Mouse (Mus musculus): ENCODE data around the gene Syt5. TPM values are rescaled to one million over a fixed set of nuclear protein-coding genes. Genes with fewer than 3 reads are reported as not detected.
"Not testable (repeated sequence)": the region's sequence is repeated elsewhere in the genome, so short reads cannot be mapped to it uniquely, and the experiment has no call there.

Syt5 gene
- polyA plus RNA-seq (2015; fragmentation: Nextera tagmentation; extraction: Ambion mirVana), result 5.9 and 6.8 TPM in 2 replicates

GRCm38 (mm10) chr7:4547221-4547641, at the start of gene Syt5:
TSS of gene Syt5 (minus strand) at chr7:4547541.
- ATAC-seq, result peak; percentile 63
- Histone ChIP-seq H3K36me3 (ENCODE audit: control insufficient read depth, insufficient read depth, low read length) (no peaks in the 10 kb centered on the region), H3K4me3 (ENCODE audit: low read length) (peak within 1 kb of the TSS; percentile 41), H3K9me3 (ENCODE audit: control insufficient read depth, low read length) (no peaks in the 10 kb centered on the region), H3K27ac (ENCODE audit: low read length) (no peak within 1 kb of the TSS), H3K4me1 (ENCODE audit: control insufficient read depth, insufficient read depth, low read length) (peaks cover 6% of the 10 kb centered on the region), H3K27me3 (replicated peaks; ENCODE audit: control insufficient read depth, insufficient read depth, low read length) (0 out of 2 replicates have a peak, but pooled peaks cover 5% of the 10 kb centered on the region), H3K4me2 (ENCODE audit: low read depth, low read length) (peak within 1 kb of the TSS; percentile 67), H3K9ac (ENCODE audit: low read depth, low read length) (peak within 1 kb of the TSS; percentile 40; the same call in 1 of the 2 replicates)
- WGBS, result 5% methylated on average over 33 of the region's 33 CpGs

- 72% methylated on average over 4 of the region's 4 CpGs for WGBS
- H3K27ac ChIP-seq (ENCODE audit: low read length); H3K9ac ChIP-seq (ENCODE audit: low read depth, low read length); H3K4me1 ChIP-seq (ENCODE audit: control insufficient read depth, insufficient read depth, low read length); H3K36me3 ChIP-seq (ENCODE audit: control insufficient read depth, insufficient read depth, low read length); H3K4me2 ChIP-seq (ENCODE audit: low read depth, low read length); H3K27me3 ChIP-seq (replicated peaks; ENCODE audit: control insufficient read depth, insufficient read depth, low read length); H3K9me3 ChIP-seq (ENCODE audit: control insufficient read depth, low read length); H3K4me3 ChIP-seq (ENCODE audit: low read length); ATAC-seq: not testable (repeated sequence)
Measured at GRCm38 (mm10) chr7:4597046-4597445, 49.7 kb upstream of the Syt5 start.

- not testable (repeated sequence) for H3K9ac ChIP-seq (ENCODE audit: low read depth, low read length); ATAC-seq
- 85% methylated on average over 3 of the region's 3 CpGs for WGBS
Measured at GRCm38 (mm10) chr7:4581481-4581880, 34.1 kb upstream of the Syt5 start.

GRCm38 (mm10) chr7:4572361-4572760, 25.0 kb upstream of the Syt5 start:
- not testable (repeated sequence) for ATAC-seq; H3K36me3 ChIP-seq (ENCODE audit: control insufficient read depth, insufficient read depth, low read length); H3K4me3 ChIP-seq (ENCODE audit: low read length); H3K4me1 ChIP-seq (ENCODE audit: control insufficient read depth, insufficient read depth, low read length); H3K9ac ChIP-seq (ENCODE audit: low read depth, low read length); H3K27me3 ChIP-seq (replicated peaks; ENCODE audit: control insufficient read depth, insufficient read depth, low read length); H3K9me3 ChIP-seq (ENCODE audit: control insufficient read depth, low read length); H3K4me2 ChIP-seq (ENCODE audit: low read depth, low read length); H3K27ac ChIP-seq (ENCODE audit: low read length)
- WGBS, result 56% methylated on average over 2 of the region's 2 CpGs

More at GRCm38 (mm10) chr7:4581481-4581880, 34.1 kb upstream of the Syt5 start:
- H3K4me1 ChIP-seq (ENCODE audit: control insufficient read depth, insufficient read depth, low read length); H3K27ac ChIP-seq (ENCODE audit: low read length); H3K4me3 ChIP-seq (ENCODE audit: low read length); H3K4me2 ChIP-seq (ENCODE audit: low read depth, low read length); H3K27me3 ChIP-seq (replicated peaks; ENCODE audit: control insufficient read depth, insufficient read depth, low read length); H3K36me3 ChIP-seq (ENCODE audit: control insufficient read depth, insufficient read depth, low read length); H3K9me3 ChIP-seq (ENCODE audit: control insufficient read depth, low read length): not testable (repeated sequence)

GRCm38 (mm10) chr7:4562660-4563059, 15.3 kb upstream of the Syt5 start:
- Histone ChIP-seq H3K4me1 (ENCODE audit: control insufficient read depth, insufficient read depth, low read length) (no peaks in the 10 kb centered on the region), H3K9ac (ENCODE audit: low read depth, low read length) (no peak overlapping the region), H3K4me3 (ENCODE audit: low read length) (no peak overlapping the region), H3K36me3 (ENCODE audit: control insufficient read depth, insufficient read depth, low read length) (no peaks in the 10 kb centered on the region), H3K4me2 (ENCODE audit: low read depth, low read length) (no peak overlapping the region), H3K27ac (ENCODE audit: low read length) (no peak overlapping the region), H3K9me3 (ENCODE audit: control insufficient read depth, low read length) (no peaks in the 10 kb centered on the region), H3K27me3 (replicated peaks; ENCODE audit: control insufficient read depth, insufficient read depth, low read length) (no peaks in the 10 kb centered on the region)
- no peak for ATAC-seq
- WGBS, result 93% methylated on average over 3 of the region's 3 CpGs

- Histone ChIP-seq H3K27me3 (replicated peaks; ENCODE audit: control insufficient read depth, insufficient read depth, low read length) (no peaks in the 10 kb centered on the region), H3K27ac (ENCODE audit: low read length) (no peak overlapping the region), H3K4me2 (ENCODE audit: low read depth, low read length) (no peak overlapping the region), H3K36me3 (ENCODE audit: control insufficient read depth, insufficient read depth, low read length) (no peaks in the 10 kb centered on the region), H3K9me3 (ENCODE audit: control insufficient read depth, low read length) (no peaks in the 10 kb centered on the region), H3K4me3 (ENCODE audit: low read length) (no peak overlapping the region), H3K4me1 (ENCODE audit: control insufficient read depth, insufficient read depth, low read length) (no peaks in the 10 kb centered on the region), H3K9ac (ENCODE audit: low read depth, low read length) (no peak overlapping the region)
- WGBS, result 63% methylated on average over 6 of the region's 6 CpGs
- ATAC-seq, result peak; percentile 40
Measured at GRCm38 (mm10) chr7:4557167-4557560, 9.8 kb upstream of the Syt5 start.

GRCm38 (mm10) chr7:4556256-4557166, 9.2 kb upstream of the Syt5 start:
- H3K27me3 ChIP-seq (replicated peaks; ENCODE audit: control insufficient read depth, insufficient read depth, low read length), result no peaks in the 10 kb centered on the region
- no peak overlapping the region for H3K27ac ChIP-seq (ENCODE audit: low read length)
- WGBS, result 20% methylated on average over 15 of the region's 15 CpGs
- no peaks in the 10 kb centered on the region for H3K4me1 ChIP-seq (ENCODE audit: control insufficient read depth, insufficient read depth, low read length)
- no peak overlapping the region for H3K9ac ChIP-seq (ENCODE audit: low read depth, low read length)
- peak; percentile 95 for ATAC-seq
- no peaks in the 10 kb centered on the region for H3K36me3 ChIP-seq (ENCODE audit: control insufficient read depth, insufficient read depth, low read length)
- H3K4me3 ChIP-seq (ENCODE audit: low read length), result no peak overlapping the region
- H3K4me2 ChIP-seq (ENCODE audit: low read depth, low read length), result no peak overlapping the region
- H3K9me3 ChIP-seq (ENCODE audit: control insufficient read depth, low read length), result no peaks in the 10 kb centered on the region

GRCm38 (mm10) chr7:4546591-4547131, 680 bp downstream of the Syt5 start:
- H3K9me3 ChIP-seq (ENCODE audit: control insufficient read depth, low read length), result no peaks in the 10 kb centered on the region
- WGBS, result 2% methylated on average over 26 of the region's 26 CpGs
- peak overlapping the region; percentile 41 for H3K4me3 ChIP-seq (ENCODE audit: low read length)
- no peak overlapping the region for H3K27ac ChIP-seq (ENCODE audit: low read length)
- no peaks in the 10 kb centered on the region for H3K36me3 ChIP-seq (ENCODE audit: control insufficient read depth, insufficient read depth, low read length)
- H3K4me2 ChIP-seq (ENCODE audit: low read depth, low read length), result peak overlapping the region; percentile 67
- H3K4me1 ChIP-seq (ENCODE audit: control insufficient read depth, insufficient read depth, low read length), result peaks cover 6% of the 10 kb centered on the region
- 0 out of 2 replicates have a peak, but pooled peaks cover 5% of the 10 kb centered on the region for H3K27me3 ChIP-seq (replicated peaks; ENCODE audit: control insufficient read depth, insufficient read depth, low read length)
- peak; percentile 71 for ATAC-seq
- H3K9ac ChIP-seq (ENCODE audit: low read depth, low read length), result no peak overlapping the region

- no peak overlapping the region for H3K9ac ChIP-seq (ENCODE audit: low read depth, low read length)
- ATAC-seq, result no peak
- WGBS, result 80% methylated on average over 15 of the region's 15 CpGs
- peaks cover 6% of the 10 kb centered on the region for H3K4me1 ChIP-seq (ENCODE audit: control insufficient read depth, insufficient read depth, low read length)
- no peaks in the 10 kb centered on the region for H3K9me3 ChIP-seq (ENCODE audit: control insufficient read depth, low read length)
- H3K4me2 ChIP-seq (ENCODE audit: low read depth, low read length), result no peak overlapping the region
- 0 out of 2 replicates have a peak, but pooled peaks cover 5% of the 10 kb centered on the region for H3K27me3 ChIP-seq (replicated peaks; ENCODE audit: control insufficient read depth, insufficient read depth, low read length)
- no peaks in the 10 kb centered on the region for H3K36me3 ChIP-seq (ENCODE audit: control insufficient read depth, insufficient read depth, low read length)
- no peak overlapping the region for H3K27ac ChIP-seq (ENCODE audit: low read length)
- H3K4me3 ChIP-seq (ENCODE audit: low read length), result no peak overlapping the region
Measured at GRCm38 (mm10) chr7:4546050-4546449, 1.3 kb downstream of the Syt5 start.

Measured in intestine, embryonic 16.5 days (tissue).